Mouse (Mus musculus) lung, embryonic 14.5 days (tissue): ENCODE results near the gene Rnf113a1. TPM values are rescaled to one million over a fixed set of nuclear protein-coding genes. Genes with fewer than 3 reads are reported as not detected.
A peak's percentile ranks its signal among the peaks of the same experiment; 100 is the strongest.
"Not testable (repeated sequence)": the region's sequence is repeated elsewhere in the genome, so short reads cannot be mapped to it uniquely, and the experiment has no call there.

ENCODE experiments used
- ATAC-seq: fragments of 200-750 bp; cut with Nextera tagmentation; 2 replicates; pipeline ENCODE4 v1.8.0; 2017; ENCODE audit warnings: mild to moderate bottlenecking, moderate TSS enrichment, moderate library complexity; ENCODE audit not compliant: insufficient read depth
- DNase-seq: peaks from one replicate; pipeline ENCODE4 v3.0.0-alpha.2; 2015
- H3K27ac ChIP-seq: fragments of 300-500 bp; sonication (generic); 2 replicates; pipeline ENCODE4 v1.5.1; 2014; ENCODE audit warnings: low read depth, mild to moderate bottlenecking, moderate library complexity
- H3K27me3 ChIP-seq: fragments of 300-500 bp; sonication (generic); 2 replicates; pipeline ENCODE4 v1.6.1; 2014; ENCODE audit warnings: low read length, control low read depth; ENCODE audit not compliant: insufficient read depth
- H3K36me3 ChIP-seq: fragments of 300-500 bp; sonication (generic); 2 replicates; pipeline ENCODE4 v1.6.1; 2014; ENCODE audit warnings: control low read depth; ENCODE audit not compliant: insufficient read depth
- H3K4me1 ChIP-seq: fragments of 300-500 bp; sonication (generic); 2 replicates; pipeline ENCODE4 v1.6.1; 2014; ENCODE audit warnings: antibody characterized with exemption, control low read depth; ENCODE audit not compliant: insufficient read depth
- H3K4me2 ChIP-seq: fragments of 300-500 bp; sonication (generic); 2 replicates; pipeline ENCODE4 v1.6.1; 2014; ENCODE audit warnings: mild to moderate bottlenecking
- H3K4me3 ChIP-seq: fragments of 300-500 bp; sonication (generic); 2 replicates; pipeline ENCODE4 v1.5.1; 2014; ENCODE audit warnings: low read depth, low read length
- H3K9ac ChIP-seq: fragments of 300-500 bp; sonication (generic); 2 replicates; pipeline ENCODE4 v1.6.1; 2014
- H3K9me3 ChIP-seq: fragments of 300-500 bp; sonication (generic); 2 replicates; pipeline ENCODE4 v1.6.1; 2016; ENCODE audit warnings: low read depth, low read length, control low read depth
- CTCF ChIP-seq: IDR thresholded peaks from 2 replicates; pipeline ENCODE4 v1.5.1; 2016; ENCODE audit warnings: antibody characterized with exemption, low read depth
- WGBS: fragments of 180-500 bp; shearing (Covaris S2); extraction: QIAGEN DNeasy Blood & Tissue Kit; methylation state at CpG from one replicate; pipeline ENCODE4 v1.1.7; 2014; 5-methylcytosine and 5-hydroxymethylcytosine counted together
- polyA plus RNA-seq: library from polyadenylated mRNA; unstranded; fragments of >200 nt; fragmentation: Nextera tagmentation; extraction: Ambion mirVana; gene quantifications from 2 replicates; pipeline ENCODE4 v1.2.1, GENCODE M21; 2014

Rnf113a1 gene
- polyA plus RNA-seq, result 9.2 and 11.0 TPM in 2 replicates

- Histone ChIP-seq H3K27me3 (no peaks in the 10 kb centered on the region), H3K9me3 (no peaks in the 10 kb centered on the region), H3K9ac (peak within 1 kb of the TSS; percentile 59), H3K27ac (peak within 1 kb of the TSS; percentile 75; the same call in 1 of the 2 replicates), H3K4me1 (no peaks in the 10 kb centered on the region), H3K4me2 (peak within 1 kb of the TSS; percentile 65), H3K36me3 (no peaks in the 10 kb centered on the region), H3K4me3 (peak within 1 kb of the TSS; percentile 48)
- DNase-seq (peak; percentile 86), ATAC-seq (peak; percentile 89)
- TF ChIP-seq CTCF, result no peak
- WGBS, result 9% methylated on average over 63 of the region's 63 CpGs
Measured at GRCm38 (mm10) chrX:37191105-37191743, at the start of gene Rnf113a1, which contains the start of gene Ndufa1. Rnf113a1 (plus strand) TSS chrX:37191245. Ndufa1 (minus strand) TSS chrX:37191163.

DNA sequence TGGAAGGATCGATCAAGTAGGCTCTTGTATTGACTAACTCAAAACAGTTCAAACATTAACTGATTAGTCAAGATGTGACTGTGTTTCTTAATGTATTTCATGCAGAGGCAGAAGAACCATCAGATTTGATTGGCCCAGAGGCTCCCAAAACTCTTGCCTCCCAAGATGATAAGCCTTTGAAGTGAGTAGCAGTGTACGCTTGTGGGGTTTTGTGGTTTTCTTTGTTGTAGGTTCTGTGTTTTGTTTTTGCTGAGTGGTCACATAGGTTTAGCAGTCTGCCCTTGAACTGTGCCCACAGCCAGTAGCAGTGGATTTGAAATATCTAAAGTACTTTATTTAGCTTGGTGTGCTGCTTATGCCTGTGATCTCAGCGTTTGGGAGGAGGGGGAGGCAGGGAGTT lies 49.3 kb upstream of the Rnf113a1 start:
- no peaks in the 10 kb centered on the region for H3K9me3 ChIP-seq
- H3K4me2 ChIP-seq, result no peak overlapping the region
- no peak overlapping the region for H3K4me3 ChIP-seq
- TF ChIP-seq CTCF, result no peak
- H3K27ac ChIP-seq, result no peak overlapping the region
- WGBS, result 73% methylated on average over 3 of the region's 3 CpGs
- no peaks in the 10 kb centered on the region for H3K27me3 ChIP-seq
- no peaks in the 10 kb centered on the region for H3K4me1 ChIP-seq
- H3K9ac ChIP-seq, result no peak overlapping the region
- ATAC-seq (no peak), DNase-seq (no peak)
- peaks cover 19% of the 10 kb centered on the region; the same call in 1 of the 2 replicates for H3K36me3 ChIP-seq

GRCm38 (mm10) chrX:37144498-37144897 lies 46.5 kb upstream of the Rnf113a1 start:
- H3K4me3 ChIP-seq, H3K36me3 ChIP-seq, H3K27ac ChIP-seq, H3K4me1 ChIP-seq, H3K4me2 ChIP-seq, ATAC-seq, DNase-seq, H3K27me3 ChIP-seq, H3K9me3 ChIP-seq, H3K9ac ChIP-seq: not testable (repeated sequence)
- 88% methylated on average over 1 of the region's 4 CpGs for WGBS

DNA sequence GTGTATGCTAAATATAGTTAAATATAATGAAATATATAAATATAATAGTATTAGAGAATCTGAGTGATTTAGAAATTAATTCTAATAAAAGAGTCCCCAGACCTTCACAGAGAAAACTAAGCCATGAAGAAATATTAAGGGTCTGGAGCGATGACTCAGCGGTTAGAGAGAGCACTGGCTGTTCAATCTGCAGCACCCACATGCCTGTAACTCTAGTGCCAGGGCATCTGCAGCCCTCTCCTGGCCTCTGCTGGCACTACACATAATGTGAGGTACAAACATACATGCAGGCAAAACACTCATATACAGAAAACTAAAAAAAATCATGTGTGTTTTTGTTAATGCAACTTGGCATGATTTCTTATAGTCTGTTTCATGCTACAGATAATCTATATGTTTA lies 46.1 kb upstream of the Rnf113a1 start:
- no peaks in the 10 kb centered on the region for H3K27me3 ChIP-seq
- no peaks in the 10 kb centered on the region for H3K4me1 ChIP-seq
- ATAC-seq (no peak), DNase-seq (peak; percentile 37)
- H3K9ac ChIP-seq, result no peak overlapping the region
- no peak overlapping the region for H3K27ac ChIP-seq
- H3K4me2 ChIP-seq, result no peak overlapping the region
- H3K4me3 ChIP-seq, result no peak overlapping the region
- 96% methylated on average over 2 of the region's 2 CpGs for WGBS
- peak; percentile 36 for TF ChIP-seq CTCF
- 0 out of 2 replicates have a peak, but pooled peaks cover 7% of the 10 kb centered on the region for H3K36me3 ChIP-seq
- H3K9me3 ChIP-seq, result no peaks in the 10 kb centered on the region

DNA sequence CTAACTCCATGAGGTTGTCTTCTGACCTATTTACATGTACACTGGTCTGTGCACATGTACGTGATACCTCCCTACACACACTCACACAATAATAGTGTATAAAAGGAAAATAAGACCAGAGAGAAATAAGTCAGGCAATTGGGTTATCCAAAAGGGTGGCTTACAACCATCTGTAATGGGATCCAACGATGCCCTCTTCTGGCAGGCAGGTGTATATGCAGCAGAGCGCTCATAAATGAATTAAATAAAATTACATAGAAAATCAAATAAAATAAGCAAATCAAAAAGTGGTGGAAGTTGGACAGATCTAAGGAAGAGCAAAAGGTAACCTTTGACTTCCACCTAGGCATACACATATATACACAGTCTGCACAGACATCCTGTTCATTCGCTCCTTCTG lies 33.2 kb upstream of the Rnf113a1 start:
- Histone ChIP-seq H3K27ac (no peak overlapping the region), H3K36me3 (no peaks in the 10 kb centered on the region), H3K4me1 (no peaks in the 10 kb centered on the region), H3K27me3 (no peaks in the 10 kb centered on the region), H3K4me3 (no peak overlapping the region), H3K9ac (no peak overlapping the region), H3K4me2 (no peak overlapping the region), H3K9me3 (no peaks in the 10 kb centered on the region)
- 56% methylated on average over 4 of the region's 4 CpGs for WGBS
- TF ChIP-seq CTCF, result peak; percentile 36; the same call in 1 of the 2 replicates
- peak; percentile 24 for DNase-seq
- no peak for ATAC-seq

- Histone ChIP-seq H3K9ac (no peak overlapping the region), H3K4me2 (no peak overlapping the region), H3K36me3 (no peaks in the 10 kb centered on the region), H3K4me1 (no peaks in the 10 kb centered on the region), H3K9me3 (no peaks in the 10 kb centered on the region), H3K27me3 (no peaks in the 10 kb centered on the region), H3K27ac (no peak overlapping the region), H3K4me3 (no peak overlapping the region)
- DNase-seq, result no peak
- no peak for TF ChIP-seq CTCF
- no peak for ATAC-seq
- WGBS, result 72% methylated on average over 10 of the region's 10 CpGs
Measured at GRCm38 (mm10) chrX:37161169-37161568, 29.9 kb upstream of the Rnf113a1 start.

- DNase-seq (no peak), ATAC-seq (no peak)
- no peak overlapping the region for H3K4me3 ChIP-seq
- H3K4me2 ChIP-seq, result no peak overlapping the region
- no peak for TF ChIP-seq CTCF
- 68% methylated on average over 18 of the region's 18 CpGs for WGBS
- no peaks in the 10 kb centered on the region for H3K9me3 ChIP-seq
- no peak overlapping the region for H3K9ac ChIP-seq
- H3K27ac ChIP-seq, result no peak overlapping the region
- H3K27me3 ChIP-seq, result no peaks in the 10 kb centered on the region
- no peaks in the 10 kb centered on the region for H3K4me1 ChIP-seq
- no peaks in the 10 kb centered on the region for H3K36me3 ChIP-seq
Measured at GRCm38 (mm10) chrX:37163115-37163514, 27.9 kb upstream of the Rnf113a1 start.
